Mouse (Mus musculus) lung, postnatal 10 days (tissue): ENCODE data around the gene Speg.

Source experiments
- DNase-seq: peaks from one replicate; pipeline ENCODE4 v3.0.0; 2021

Speg gene

DNA sequence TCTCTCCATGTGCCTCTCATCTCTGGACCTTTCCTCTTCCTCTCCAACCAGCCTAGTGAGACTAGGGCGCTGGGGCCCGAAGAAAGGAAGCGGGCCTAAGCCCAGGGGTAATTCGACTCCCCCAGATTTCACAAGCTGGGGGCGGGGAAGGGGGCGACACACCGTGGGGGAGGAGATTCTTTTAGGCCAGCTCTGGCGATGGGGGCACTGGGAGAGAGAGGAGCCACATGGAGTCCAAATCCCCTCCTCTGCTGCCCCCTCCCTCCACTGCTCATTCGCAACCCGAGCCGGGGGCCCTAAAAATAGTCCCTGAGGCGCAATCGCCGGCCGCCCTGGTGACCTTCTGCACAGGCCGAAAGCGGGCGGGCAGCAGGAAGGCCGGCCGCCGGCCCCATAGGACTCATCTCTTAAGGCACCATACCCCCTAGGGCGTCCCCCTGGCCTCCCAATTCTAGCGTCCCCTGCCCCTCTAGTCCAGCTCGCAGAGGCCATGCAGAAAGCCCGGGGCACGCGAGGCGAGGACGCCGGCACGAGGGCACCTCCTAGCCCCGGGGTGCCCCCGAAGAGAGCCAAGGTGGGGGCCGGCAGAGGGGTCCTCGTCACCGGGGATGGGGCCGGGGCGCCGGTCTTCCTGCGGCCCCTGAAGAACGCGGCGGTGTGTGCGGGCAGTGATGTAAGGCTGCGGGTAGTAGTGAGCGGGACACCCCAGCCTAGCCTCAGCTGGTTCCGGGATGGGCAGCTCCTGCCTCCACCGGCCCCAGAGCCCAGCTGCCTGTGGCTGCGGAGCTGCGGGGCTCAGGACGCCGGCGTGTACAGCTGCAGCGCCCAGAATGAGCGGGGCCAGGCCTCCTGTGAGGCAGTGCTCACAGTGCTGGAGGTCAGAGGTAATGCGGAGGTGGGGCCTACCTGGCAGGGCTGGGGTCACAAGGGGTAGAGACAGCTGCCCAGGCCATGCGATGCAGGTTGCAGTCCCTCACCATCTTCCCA is at the start of gene Speg:
TSS of gene Speg (plus strand) at position 348 of the 987 bp plus-strand sequence.
- DNase-seq: no peak

- DNase-seq: no peak
These were observed 47.6 kb upstream of the Speg start for GRCm38 (mm10) chr1:75327461-75327860.

GRCm38 (mm10) chr1:75331271-75331670 is 43.8 kb upstream of the Speg start:
- DNase-seq: no peak

GRCm38 (mm10) chr1:75336461-75336860 is 38.6 kb upstream of the Speg start:
- DNase-seq: no peak

DNA sequence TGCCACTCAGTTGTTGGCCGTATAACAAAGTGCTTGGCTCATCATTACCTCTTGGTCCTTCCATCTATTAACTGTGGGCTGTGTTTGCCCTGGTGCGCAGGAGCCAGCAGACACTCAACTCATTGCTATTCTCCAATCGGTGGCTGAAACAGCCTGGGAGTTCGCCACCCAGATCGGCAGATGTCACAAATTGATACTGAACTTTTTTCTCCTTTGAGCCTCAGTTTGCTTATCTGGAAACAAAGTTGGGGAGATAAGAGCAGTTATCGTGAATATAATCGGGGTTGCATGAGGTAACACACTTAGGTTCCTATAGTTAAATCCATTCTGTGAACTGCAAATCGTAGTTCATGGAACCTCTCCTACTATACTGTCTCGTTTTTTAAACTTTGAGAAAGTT is 38.0 kb upstream of the Speg start:
- DNase-seq: no peak

DNA sequence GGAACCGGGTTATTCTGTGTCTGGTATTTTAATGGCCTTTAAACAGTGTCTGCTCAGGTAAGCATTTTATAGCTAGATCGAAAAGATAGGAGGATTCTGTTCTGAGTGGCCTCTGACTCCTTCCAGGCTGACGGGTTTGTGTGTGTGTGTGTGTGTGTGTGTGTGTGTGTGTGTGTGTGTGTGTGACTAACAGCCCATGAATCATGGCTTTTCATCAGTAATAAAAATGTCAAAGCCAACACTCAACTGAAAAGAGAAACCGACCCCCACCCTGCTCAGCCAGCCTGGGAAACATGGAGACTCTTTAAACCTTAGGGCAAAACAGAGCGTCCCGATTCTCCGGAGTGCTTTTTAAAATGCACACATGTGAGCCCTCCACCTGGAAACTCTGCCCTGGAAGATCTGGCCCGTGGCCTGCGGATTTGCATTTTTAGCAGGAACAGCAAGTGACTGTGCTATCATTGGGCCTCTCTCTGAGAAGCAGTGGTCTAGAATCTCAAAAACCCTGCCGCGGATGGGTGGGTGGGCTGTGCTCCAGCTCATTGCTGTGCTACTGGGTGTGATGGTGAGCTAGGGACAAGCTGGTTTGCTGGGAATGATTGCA is 36.9 kb upstream of the Speg start:
- DNase-seq: peak; percentile 40

DNA sequence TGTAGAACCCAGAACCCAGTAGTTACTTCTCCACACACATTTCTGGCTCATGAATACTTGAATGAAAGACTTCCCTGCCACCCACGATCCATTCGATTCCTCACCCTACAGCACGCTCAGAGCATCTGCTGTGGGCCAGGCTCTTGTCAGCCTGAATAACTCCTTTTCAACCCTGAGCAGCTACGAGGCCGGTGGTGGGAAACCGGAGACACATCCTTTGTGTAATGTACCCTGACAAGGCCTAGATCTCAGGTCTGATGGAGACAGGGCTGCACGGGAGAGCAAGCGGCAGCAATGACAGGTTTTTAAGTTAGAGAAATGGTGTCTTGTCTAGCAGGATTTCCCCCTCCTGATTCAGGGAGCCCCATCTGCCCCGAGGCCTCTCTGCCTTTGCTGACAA is 35.8 kb upstream of the Speg start:
- no peak for DNase-seq

DNA sequence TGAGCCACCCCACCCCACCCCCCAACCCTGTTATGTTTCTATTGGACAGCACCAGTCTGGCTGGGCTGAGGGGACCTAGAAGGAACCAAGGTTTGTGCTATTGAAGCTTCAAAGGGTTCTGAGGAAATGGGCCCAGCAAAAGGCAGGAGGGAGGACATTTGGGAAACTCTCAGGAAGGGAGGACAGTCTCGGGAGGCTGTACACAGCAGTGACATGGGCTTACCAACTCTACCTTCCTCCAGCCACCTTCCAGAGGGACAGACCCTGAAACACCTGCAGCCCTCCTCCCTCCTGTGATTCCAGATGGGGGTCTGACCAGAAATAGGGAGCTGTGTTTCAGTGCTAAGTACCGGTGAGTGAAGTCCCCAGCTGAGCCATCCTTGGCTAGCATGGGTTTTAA is 34.6 kb upstream of the Speg start:
- no peak for DNase-seq

- DNase-seq: peak; percentile 81
These were observed 32.2 kb upstream of the Speg start for GRCm38 (mm10) chr1:75342874-75343416.

DNA sequence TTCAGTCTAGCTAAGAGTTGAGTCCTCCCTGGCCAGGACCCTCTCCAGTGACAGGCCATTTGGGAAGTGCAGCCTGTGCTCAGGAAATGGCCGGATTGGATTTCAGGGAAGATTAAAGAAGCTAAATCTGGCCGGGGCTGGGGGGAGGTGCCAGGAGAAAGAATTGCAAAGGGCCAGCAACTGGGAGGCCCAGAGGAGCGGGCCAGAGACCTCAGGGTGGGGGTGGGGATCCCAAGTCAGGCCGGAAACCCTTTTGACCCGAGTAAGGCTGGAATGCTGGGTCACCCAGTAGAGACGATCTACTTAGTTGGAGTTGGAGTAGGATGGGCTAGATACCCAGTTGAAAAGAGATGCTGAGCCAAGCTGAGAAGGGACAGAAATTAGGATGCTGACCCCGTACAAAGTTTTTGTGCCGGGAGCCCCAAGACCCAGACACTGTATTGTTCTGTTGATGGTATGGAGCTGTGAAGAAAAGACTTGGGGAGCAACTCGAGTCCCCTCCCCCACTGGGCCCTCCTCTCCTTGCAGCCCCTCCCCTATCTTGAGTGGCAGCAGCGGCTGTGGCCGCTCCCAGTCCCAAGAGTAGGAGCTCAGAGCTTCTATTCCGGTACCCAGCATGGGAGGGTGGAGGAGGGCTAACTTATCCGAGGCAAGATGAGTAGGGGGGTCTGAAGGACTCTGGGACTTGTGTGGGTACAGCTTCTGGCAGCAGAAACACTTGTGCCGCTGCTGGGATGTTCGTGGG is 30.6 kb upstream of the Speg start:
- peak; percentile 70 for DNase-seq

DNA sequence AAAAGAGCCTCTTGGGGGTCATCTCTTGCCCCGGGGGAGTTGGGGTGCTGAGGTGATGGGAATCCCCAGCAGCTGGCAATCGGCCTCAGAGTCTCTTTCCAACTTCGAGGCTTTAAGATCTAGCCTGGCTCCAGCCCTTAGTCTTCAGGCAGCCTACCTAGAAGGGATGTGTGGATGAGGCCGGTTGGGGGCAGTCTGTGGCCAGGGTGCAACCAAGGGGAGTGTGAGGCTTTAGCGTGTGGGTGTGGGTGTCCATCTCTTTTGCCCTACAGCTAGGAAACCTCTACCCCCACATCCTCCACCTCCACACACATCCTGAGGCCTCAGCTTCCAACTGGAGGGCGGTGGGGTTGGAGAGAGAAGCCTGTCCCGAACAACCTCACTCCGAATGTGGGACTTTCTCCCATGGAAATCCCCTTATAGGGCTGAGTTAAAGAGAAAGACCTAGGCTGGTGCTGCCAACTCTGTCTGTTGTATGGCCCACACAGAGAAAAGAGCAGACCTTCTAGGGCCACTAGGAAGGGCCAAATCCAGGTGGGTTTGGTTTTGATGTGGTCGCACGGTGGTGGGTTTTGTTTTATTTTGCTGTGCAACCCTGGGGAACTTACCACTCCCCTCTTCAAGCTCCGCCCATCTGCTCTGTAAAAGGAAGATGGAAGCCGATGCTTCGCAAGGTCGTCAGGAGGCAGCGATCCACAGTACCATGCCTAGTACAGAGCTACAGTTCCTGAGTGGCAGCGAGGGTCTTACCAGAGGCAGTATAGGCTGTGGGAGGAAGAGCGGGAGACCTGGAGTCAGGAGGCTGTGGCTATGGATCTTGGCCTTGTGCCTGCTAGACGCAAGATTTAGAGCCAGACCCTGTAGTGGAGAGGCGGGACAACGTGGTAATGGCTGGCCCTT is 29.8 kb upstream of the Speg start:
- DNase-seq: peak; percentile 58

DNA sequence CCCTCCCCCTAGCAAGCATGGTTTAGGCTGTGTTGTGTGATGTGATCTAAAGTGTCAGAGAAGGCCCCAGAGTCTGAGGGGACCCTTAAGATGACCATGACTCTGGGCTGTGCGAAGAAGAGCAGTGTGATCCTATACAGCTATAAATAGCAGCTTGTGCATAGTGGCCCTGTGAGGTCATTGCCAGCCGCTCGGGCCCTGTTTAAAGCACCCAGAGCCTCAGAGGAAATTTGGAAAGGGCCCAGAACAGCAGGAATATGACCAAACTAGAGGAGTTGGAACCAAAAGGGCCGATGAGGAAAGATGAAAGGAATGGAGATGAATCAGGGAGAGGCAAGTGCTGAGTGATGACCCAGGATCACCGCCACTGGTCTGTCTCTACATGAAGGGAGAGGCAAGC is 27.8 kb upstream of the Speg start:
- peak; percentile 74 for DNase-seq

- no peak for DNase-seq
These were observed 25.8 kb upstream of the Speg start for GRCm38 (mm10) chr1:75349275-75349674.

DNA sequence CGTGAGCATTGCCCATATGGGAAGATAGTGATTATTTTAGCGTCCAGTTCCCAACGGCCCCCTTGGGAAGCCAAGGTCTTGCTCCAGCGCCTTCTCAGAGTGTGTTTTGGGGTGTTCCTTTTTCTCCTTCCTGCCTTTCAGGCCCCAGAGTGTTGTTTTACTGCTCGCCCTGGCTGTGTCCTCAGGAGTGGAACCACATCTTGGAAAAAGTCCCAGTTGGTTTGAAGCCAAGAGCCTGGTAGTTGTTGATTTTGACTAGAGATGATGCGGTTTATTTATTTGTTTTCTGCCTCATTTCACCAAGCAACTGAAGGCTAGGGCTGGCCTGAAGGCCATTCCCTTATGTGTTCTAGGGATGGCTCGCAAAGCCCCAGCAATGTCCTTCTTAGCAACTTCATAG is 17.8 kb upstream of the Speg start:
- peak; percentile 87 for DNase-seq

DNA sequence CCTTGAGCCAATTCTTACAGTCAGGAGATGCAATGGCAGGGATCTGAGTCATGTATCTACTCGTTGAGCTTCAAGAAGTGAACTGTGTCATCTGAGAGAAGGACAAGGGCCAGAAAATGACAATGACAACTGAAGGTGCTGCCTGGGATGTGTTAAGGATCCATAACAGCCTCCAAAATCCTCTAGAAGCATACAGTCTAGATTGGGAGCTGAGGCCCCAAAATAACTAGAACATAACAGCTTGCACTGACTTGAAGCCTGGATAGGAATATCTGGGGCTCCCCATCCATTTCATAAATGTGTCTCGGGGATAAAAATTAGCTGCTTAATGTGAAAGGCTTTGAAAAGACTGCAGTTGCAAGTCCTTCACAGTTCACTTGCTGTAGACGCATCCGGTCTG is 17.1 kb upstream of the Speg start:
- no peak for DNase-seq

GRCm38 (mm10) chr1:75359346-75359745 is 15.8 kb upstream of the Speg start:
- DNase-seq: peak; percentile 49

DNA sequence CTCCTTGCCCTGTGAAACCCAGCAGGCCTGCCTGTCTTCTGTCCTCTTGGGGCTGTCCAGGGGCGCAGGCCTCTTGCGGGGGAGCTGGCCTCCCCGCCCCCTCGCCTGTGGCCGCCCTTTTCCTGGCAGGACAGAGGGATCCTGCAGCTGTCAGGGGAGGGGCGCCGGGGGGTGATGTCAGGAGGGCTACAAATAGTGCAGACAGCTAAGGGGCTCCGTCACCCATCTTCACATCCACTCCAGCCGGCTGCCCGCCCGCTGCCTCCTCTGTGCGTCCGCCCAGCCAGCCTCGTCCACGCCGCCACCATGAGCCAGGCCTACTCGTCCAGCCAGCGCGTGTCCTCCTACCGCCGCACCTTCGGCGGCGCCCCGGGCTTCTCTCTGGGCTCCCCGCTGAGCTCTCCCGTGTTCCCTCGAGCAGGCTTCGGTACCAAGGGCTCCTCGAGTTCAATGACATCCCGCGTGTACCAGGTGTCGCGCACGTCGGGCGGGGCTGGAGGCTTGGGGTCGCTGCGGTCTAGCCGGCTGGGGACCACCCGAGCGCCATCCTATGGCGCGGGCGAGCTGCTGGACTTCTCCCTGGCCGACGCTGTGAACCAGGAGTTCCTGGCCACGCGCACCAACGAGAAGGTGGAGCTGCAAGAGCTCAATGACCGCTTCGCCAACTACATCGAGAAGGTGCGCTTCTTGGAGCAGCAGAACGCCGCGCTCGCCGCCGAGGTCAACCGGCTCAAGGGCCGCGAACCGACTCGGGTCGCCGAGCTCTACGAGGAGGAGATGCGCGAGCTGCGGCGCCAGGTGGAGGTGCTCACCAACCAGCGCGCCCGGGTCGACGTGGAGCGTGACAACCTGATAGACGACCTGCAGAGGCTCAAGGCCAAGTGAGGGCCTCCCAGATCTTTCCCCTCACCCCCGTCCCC is 14.7 kb upstream of the Speg start, which contains the start of gene Des:
TSS of gene Des (plus strand) at position 218 of the 920 bp plus-strand sequence.
- peak; percentile 91 for DNase-seq

DNA sequence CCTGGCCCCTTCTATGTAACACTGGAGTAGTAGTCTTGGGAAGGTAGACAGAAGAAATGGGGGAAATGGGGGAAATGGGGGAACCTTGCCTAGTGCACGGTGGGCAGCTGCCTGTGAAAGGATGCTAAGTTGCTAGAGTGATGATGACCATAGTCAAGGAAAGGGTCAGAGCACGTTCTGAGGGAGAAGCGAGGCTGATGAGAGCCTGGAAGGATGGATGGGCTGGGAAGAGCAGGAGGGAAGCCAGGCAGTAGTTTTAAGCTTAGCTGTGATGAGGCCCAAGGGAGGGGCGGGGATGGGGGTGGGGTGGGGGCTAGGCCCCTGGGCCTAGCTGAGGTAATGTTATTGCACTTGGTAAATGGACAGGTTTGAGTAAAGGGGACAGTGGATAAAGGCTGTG is 14.0 kb upstream of the Speg start:
- DNase-seq: no peak

DNA sequence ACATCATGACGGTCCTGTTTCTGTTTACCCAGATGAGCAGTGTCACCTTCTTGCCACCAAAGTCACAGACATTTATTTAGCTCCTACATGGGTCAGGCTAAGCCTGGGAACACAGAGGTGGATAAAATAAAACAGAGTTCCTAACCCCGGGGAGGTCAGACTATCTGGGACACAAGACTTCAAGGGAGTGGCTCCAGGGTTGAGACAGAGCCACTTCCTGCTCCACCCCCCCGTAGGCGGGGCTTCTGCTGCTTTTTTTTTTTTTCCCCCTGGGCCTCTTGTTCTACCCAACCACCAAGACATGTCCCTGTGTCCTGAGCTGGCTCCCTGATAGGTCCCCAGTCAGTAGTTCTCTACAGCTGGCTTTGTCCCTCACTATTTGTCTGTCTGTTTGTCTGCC is 13.3 kb upstream of the Speg start:
- peak; percentile 67 for DNase-seq

DNA sequence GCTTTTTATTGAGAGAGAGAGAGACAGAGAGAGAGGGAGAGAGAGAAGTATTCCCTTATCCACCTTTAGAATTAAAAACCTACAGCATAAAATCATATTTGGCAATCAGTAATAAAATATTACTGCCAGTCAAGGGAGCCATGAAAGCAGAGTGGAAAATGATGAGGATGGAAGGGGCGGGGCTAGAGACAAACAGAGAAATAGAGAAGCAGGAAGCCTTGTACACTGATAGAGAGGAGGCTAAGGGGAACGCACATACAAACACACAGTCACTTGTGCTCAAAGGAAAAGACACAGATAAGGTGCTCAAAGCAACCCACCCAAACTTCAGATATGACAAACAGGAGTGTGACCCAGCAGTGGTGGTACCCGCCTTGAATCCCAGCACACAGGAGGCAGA is 11.2 kb upstream of the Speg start:
- no peak for DNase-seq
